In the genomic region with DNA sequence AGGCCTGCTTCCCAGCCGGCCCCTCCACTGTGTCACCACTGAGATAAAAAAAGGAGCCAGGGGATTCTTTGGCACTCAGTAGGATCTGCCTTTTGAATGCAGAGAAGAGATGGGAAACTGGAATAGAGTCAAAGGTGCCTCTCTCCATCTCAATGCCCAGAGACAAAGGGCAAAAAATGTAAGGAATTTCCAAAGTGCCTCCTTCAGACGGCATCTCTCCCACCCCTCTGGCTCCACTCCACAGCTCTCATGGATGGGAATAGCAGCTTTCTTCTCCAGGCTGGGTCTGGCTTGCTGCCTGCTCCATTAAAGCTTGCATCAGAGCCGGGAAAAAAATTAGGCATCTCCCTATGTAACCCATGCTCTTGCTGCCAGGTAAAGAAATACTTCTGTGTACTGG, we compare ENCODE assay signal across 11 mouse cellular contexts. TPM values are rescaled to one million over a fixed set of nuclear protein-coding genes. Genes with fewer than 3 reads are reported as not detected.
DNase-seq lines count a peak whose midpoint lies in the region; ATAC-seq lines count a peak whose summit lies in the region.
"Had no signal": no experiment of that assay in that cellular context is flagged by ENCODE, and none has a peak within 500 bp of the region (broad histone marks: within the 10 kb centered on the region; RNA-seq: fewer than 3 reads in every experiment).

No protein-coding gene starts in this region.

- H3K27ac ChIP-seq in hindbrain, embryonic 13.5 days = peak overlapping the region; percentile 13; the same call in 1 of the 2 replicates
- H3K27ac ChIP-seq in hindbrain, embryonic 11.5 days (ENCODE audit: low read depth, low read length) = no peak overlapping the region
- peak overlapping the region; percentile 16; the same call in 1 of the 2 replicates for H3K27ac ChIP-seq in forebrain, embryonic 15.5 days (replicated peaks)
- no peak overlapping the region for H3K27ac ChIP-seq in midbrain, embryonic 11.5 days (ENCODE audit: low read depth, low read length)

- H3K9me3 ChIP-seq in hindbrain, embryonic 13.5 days = no peaks in the 10 kb centered on the region
- H3K9me3 ChIP-seq in hindbrain, embryonic 11.5 days (ENCODE audit: control insufficient read depth, low read length) = no peaks in the 10 kb centered on the region
- H3K9me3 ChIP-seq in forebrain, embryonic 15.5 days = no peaks in the 10 kb centered on the region
- H3K9me3 ChIP-seq in midbrain, embryonic 11.5 days (ENCODE audit: control insufficient read depth, low read length) = no peaks in the 10 kb centered on the region
- H3K9me3 ChIP-seq: G1E; midbrain, embryonic 12.5 days had no signal

- DNase-seq in hindbrain, embryonic 11.5 days (ENCODE audit: low spot score) = no peak
- peak; percentile 25 for DNase-seq in R1 (ENCODE audit: low read depth, low spot score)
- DNase-seq in midbrain, embryonic 11.5 days (ENCODE audit: low spot score, missing footprints) = peak; percentile 78
- no peak for DNase-seq in frontal cortex, postnatal 25 days (ENCODE audit: low spot score in 2 of 2)
- DNase-seq in cerebellum, adult 9-10 months = no peak
- DNase-seq: cerebellum, adult 11 months had no signal

- no peaks in the 10 kb centered on the region for H3K27me3 ChIP-seq in hindbrain, embryonic 13.5 days
- no peaks in the 10 kb centered on the region for H3K27me3 ChIP-seq in hindbrain, embryonic 11.5 days (ENCODE audit: control insufficient read depth, insufficient read depth, low read length)
- H3K27me3 ChIP-seq in forebrain, embryonic 15.5 days = no peaks in the 10 kb centered on the region
- no peaks in the 10 kb centered on the region for H3K27me3 ChIP-seq in midbrain, embryonic 11.5 days (ENCODE audit: control insufficient read depth, insufficient read depth, low read length)
- H3K27me3 ChIP-seq: midbrain, embryonic 12.5 days had no signal

- no peak overlapping the region for H3K9ac ChIP-seq in hindbrain, embryonic 13.5 days
- H3K9ac ChIP-seq in hindbrain, embryonic 11.5 days (ENCODE audit: low read depth, low read length) = no peak overlapping the region
- no peak overlapping the region for H3K9ac ChIP-seq in forebrain, embryonic 15.5 days (replicated peaks)
- no peak overlapping the region for H3K9ac ChIP-seq in midbrain, embryonic 11.5 days (ENCODE audit: low read length)
- H3K9ac ChIP-seq: midbrain, embryonic 12.5 days had no signal

- no peak overlapping the region for H3K4me3 ChIP-seq in hindbrain, embryonic 13.5 days
- no peak overlapping the region for H3K4me3 ChIP-seq in hindbrain, embryonic 11.5 days (ENCODE audit: low read depth, low read length)
- H3K4me3 ChIP-seq in forebrain, embryonic 15.5 days = no peak overlapping the region
- H3K4me3 ChIP-seq in midbrain, embryonic 11.5 days (ENCODE audit: low read depth, low read length) = no peak overlapping the region
- H3K4me3 ChIP-seq: midbrain, embryonic 12.5 days had no signal

- WGBS in hindbrain, embryonic 13.5 days = 12% methylated on average over 3 of the region's 3 CpGs
- WGBS in hindbrain, embryonic 11.5 days = 17% methylated on average over 3 of the region's 3 CpGs
- 9% methylated on average over 3 of the region's 3 CpGs for whole genome bisulfite sequencing in forebrain, embryonic 15.5 days
- WGBS in midbrain, embryonic 11.5 days = 11% methylated on average over 3 of the region's 3 CpGs

- H3K4me1 ChIP-seq in hindbrain, embryonic 13.5 days (replicated peaks) = peaks cover 42% of the 10 kb centered on the region
- peaks cover 9% of the 10 kb centered on the region; the same call in 1 of the 2 replicates for H3K4me1 ChIP-seq in hindbrain, embryonic 11.5 days (replicated peaks; ENCODE audit: control insufficient read depth, insufficient read depth, low read length)
- H3K4me1 ChIP-seq in forebrain, embryonic 15.5 days = peaks cover 34% of the 10 kb centered on the region
- H3K4me1 ChIP-seq in midbrain, embryonic 11.5 days (ENCODE audit: control insufficient read depth, insufficient read depth, low read length) = peaks cover 25% of the 10 kb centered on the region

- no peak overlapping the region for H3K4me2 ChIP-seq in hindbrain, embryonic 13.5 days
- no peak overlapping the region for H3K4me2 ChIP-seq in hindbrain, embryonic 11.5 days (replicated peaks; ENCODE audit: low read depth, low read length)
- H3K4me2 ChIP-seq in forebrain, embryonic 15.5 days (replicated peaks) = no peak overlapping the region
- H3K4me2 ChIP-seq in midbrain, embryonic 11.5 days = no peak overlapping the region
- H3K4me2 ChIP-seq: midbrain, embryonic 12.5 days had no signal

- no peak for ATAC-seq in hindbrain, embryonic 13.5 days (ENCODE audit: low FRiP score)
- no peak for ATAC-seq in hindbrain, embryonic 11.5 days (ENCODE audit: low FRiP score)
- no peak for ATAC-seq in forebrain, embryonic 15.5 days (replicated peaks)
- no peak for ATAC-seq in midbrain, embryonic 11.5 days (ENCODE audit: low FRiP score)
- no peak for ATAC-seq in megakaryocyte progenitor cell, adult 5-6 weeks (replicated peaks; ENCODE audit: poor library complexity)

- H3K36me3 ChIP-seq in hindbrain, embryonic 13.5 days = no peaks in the 10 kb centered on the region
- no peaks in the 10 kb centered on the region for H3K36me3 ChIP-seq in hindbrain, embryonic 11.5 days (ENCODE audit: control insufficient read depth, insufficient read depth, low read length)
- H3K36me3 ChIP-seq in forebrain, embryonic 15.5 days = no peaks in the 10 kb centered on the region
- no peaks in the 10 kb centered on the region for H3K36me3 ChIP-seq in midbrain, embryonic 11.5 days (ENCODE audit: control insufficient read depth, insufficient read depth, low read length)
- H3K36me3 ChIP-seq: G1E; midbrain, embryonic 12.5 days had no signal

RNA-seq across cellular contexts. Expression of a gene that starts 37.4 kb away (rescaled TPM):
- polyA plus RNA-seq in hindbrain, embryonic 13.5 days (2015; fragmentation: Nextera tagmentation; extraction: Ambion mirVana) = 13.4 and 14.1 TPM in 2 replicates
- 10.2 and 12.4 TPM in 2 replicates for polyA plus RNA-seq in hindbrain, embryonic 11.5 days (2014; fragmentation: Nextera tagmentation; extraction: Ambion mirVana)
- 11.5 and 12.7 TPM in 2 replicates for polyA plus RNA-seq in forebrain, embryonic 15.5 days (2015; fragmentation: Nextera tagmentation; extraction: Ambion mirVana)
- 10.8 and 13.2 TPM in 2 replicates for polyA plus RNA-seq in midbrain, embryonic 11.5 days (2014; fragmentation: Nextera tagmentation; extraction: Ambion mirVana)
- 0.07 and 0.25 TPM in 2 replicates for total RNA-seq in megakaryocyte progenitor cell, adult 5-6 weeks (2015)
- total RNA-seq in megakaryocyte progenitor cell, adult 5-6 weeks (2017) = 0.04 and 0.34 TPM in 2 replicates

Comparison
In these comparisons a context has a peak if more than half of its experiments do, and no peak if none do; other contexts are left out.
1. H3K27ac ChIP-seq: peak in hindbrain, embryonic 13.5 days (single experiment) and forebrain, embryonic 15.5 days (single experiment); none in hindbrain, embryonic 11.5 days (single experiment) and midbrain, embryonic 11.5 days (single experiment).
2. DNase-seq: peak in R1 (single experiment) and midbrain, embryonic 11.5 days (single experiment); none in hindbrain, embryonic 11.5 days (single experiment), frontal cortex, postnatal 25 days (0 of 2) and cerebellum, adult 9-10 months (single experiment).